Mouse (Mus musculus): ENCODE measurements around the gene Rela. TPM values are rescaled to one million over a fixed set of nuclear protein-coding genes. Genes with fewer than 3 reads are reported as not detected.
"Not testable (repeated sequence)": the region's sequence is repeated elsewhere in the genome, so short reads cannot be mapped to it uniquely, and the experiment has no call there.

Gene Rela
- polyA plus RNA-seq, 1 experiment from 2014 or later, result 94.7 TPM

- in situ Hi-C loops (cut with MboI; ENCODE audit: low pct_unique_long_range_greater_than_20kb), result no loop called here
- ChIA-PET CTCF (interaction anchor here (1.5 kb wide), 1 partner anchor 10 kb away, joined by 5 read pairs; no protein-coding TSS in a partner anchor), POLR2A (interaction anchor here (1.2 kb wide), 2 partner anchors 7 to 10 kb away, joined by 3 to 4 read pairs; no protein-coding TSS in a partner anchor)
- no peaks in the 10 kb centered on the region for H3K27me3 ChIP-seq
- no peak for TF ChIP-seq CTCF (IDR thresholded peaks at IDR 0.05)
- ATAC-seq (no peak), DNase-seq (ENCODE audit: low read depth, low spot score) (no peak)
Observed at GRCm38 (mm10) chr19:5664669-5665257, 27.5 kb downstream of the Rela start.

- no peaks in the 10 kb centered on the region for H3K27me3 ChIP-seq
- in situ Hi-C loops (cut with MboI; ENCODE audit: low pct_unique_long_range_greater_than_20kb), result no loop called here
- no peak for TF ChIP-seq CTCF (IDR thresholded peaks at IDR 0.05)
- ATAC-seq, result no peak
- DNase-seq (ENCODE audit: low read depth, low spot score), result no peak
- CTCF ChIA-PET, result no interaction called here
- POLR2A ChIA-PET, result no interaction called here
Observed at GRCm38 (mm10) chr19:5665465-5665864, 28.2 kb downstream of the Rela start.

GRCm38 (mm10) chr19:5666386-5666785 is 29.1 kb downstream of the Rela start:
- no peaks in the 10 kb centered on the region for H3K27me3 ChIP-seq
- DNase-seq (ENCODE audit: low read depth, low spot score) (no peak), ATAC-seq (no peak)
- TF ChIP-seq CTCF (IDR thresholded peaks at IDR 0.05), result no peak
- CTCF ChIA-PET, result interaction anchor here (1.1 kb wide), 1 partner anchor 16 kb away, joined by 3 read pairs; no protein-coding TSS in a partner anchor
- in situ Hi-C loops (cut with MboI; ENCODE audit: low pct_unique_long_range_greater_than_20kb), result no loop called here
- POLR2A ChIA-PET, result no interaction called here

GRCm38 (mm10) chr19:5668372-5668771 is 31.1 kb downstream of the Rela start:
- POLR2A ChIA-PET, result interaction anchor here (0.6 kb wide), 1 partner anchor 23 kb away, joined by 3 read pairs; no protein-coding TSS in a partner anchor
- in situ Hi-C loops (cut with MboI; ENCODE audit: low pct_unique_long_range_greater_than_20kb), result no loop called here
- ATAC-seq, result no peak
- no peaks in the 10 kb centered on the region for H3K27me3 ChIP-seq
- no peak for TF ChIP-seq CTCF (IDR thresholded peaks at IDR 0.05)
- CTCF ChIA-PET, result interaction anchor here (1.1 kb wide), 1 partner anchor 8 kb away, joined by 3 read pairs; no protein-coding TSS in a partner anchor
- no peak for DNase-seq (ENCODE audit: low read depth, low spot score)

GRCm38 (mm10) chr19:5680432-5680831 is 43.1 kb downstream of the Rela start:
- DNase-seq (ENCODE audit: low read depth, low spot score) (no peak), ATAC-seq (no peak)
- ChIA-PET POLR2A (no interaction called here), CTCF (no interaction called here)
- TF ChIP-seq CTCF (IDR thresholded peaks at IDR 0.05), result no peak
- in situ Hi-C loops (cut with MboI; ENCODE audit: low pct_unique_long_range_greater_than_20kb), result no loop called here
- H3K27me3 ChIP-seq, result no peaks in the 10 kb centered on the region

- no peaks in the 10 kb centered on the region for H3K27me3 ChIP-seq
- ChIA-PET CTCF (no interaction called here), POLR2A (no interaction called here)
- ATAC-seq (no peak), DNase-seq (ENCODE audit: low read depth, low spot score) (no peak)
- TF ChIP-seq CTCF (IDR thresholded peaks at IDR 0.05), result no peak
- in situ Hi-C loops (cut with MboI; ENCODE audit: low pct_unique_long_range_greater_than_20kb), result no loop called here
Observed at GRCm38 (mm10) chr19:5684236-5684635, 47.0 kb downstream of the Rela start.

GRCm38 (mm10) chr19:5684985-5685384 is 47.7 kb downstream of the Rela start:
- DNase-seq (ENCODE audit: low read depth, low spot score) (no peak), ATAC-seq (no peak)
- ChIA-PET POLR2A (no interaction called here), CTCF (no interaction called here)
- in situ Hi-C loops (cut with MboI; ENCODE audit: low pct_unique_long_range_greater_than_20kb), result no loop called here
- TF ChIP-seq CTCF (IDR thresholded peaks at IDR 0.05), result no peak
- H3K27me3 ChIP-seq, result no peaks in the 10 kb centered on the region

GRCm38 (mm10) chr19:5685431-5685830 is 48.1 kb downstream of the Rela start:
- in situ Hi-C loops (cut with MboI; ENCODE audit: low pct_unique_long_range_greater_than_20kb), result no loop called here
- TF ChIP-seq CTCF (IDR thresholded peaks at IDR 0.05), result no peak
- POLR2A ChIA-PET, result no interaction called here
- no peaks in the 10 kb centered on the region for H3K27me3 ChIP-seq
- CTCF ChIA-PET, result no interaction called here
- no peak for ATAC-seq
- no peak for DNase-seq (ENCODE audit: low read depth, low spot score)

GRCm38 (mm10) chr19:5685861-5686260 is 48.6 kb downstream of the Rela start:
- ATAC-seq, result no peak
- no peak for DNase-seq (ENCODE audit: low read depth, low spot score)
- no peaks in the 10 kb centered on the region for H3K27me3 ChIP-seq
- in situ Hi-C loops (cut with MboI; ENCODE audit: low pct_unique_long_range_greater_than_20kb), result no loop called here
- TF ChIP-seq CTCF (IDR thresholded peaks at IDR 0.05), result no peak
- CTCF ChIA-PET, result no interaction called here
- POLR2A ChIA-PET, result no interaction called here

GRCm38 (mm10) chr19:5686437-5686836 is 49.2 kb downstream of the Rela start:
- in situ Hi-C loops (cut with MboI; ENCODE audit: low pct_unique_long_range_greater_than_20kb), result no loop called here
- ATAC-seq, result no peak
- no peak for DNase-seq (ENCODE audit: low read depth, low spot score)
- CTCF ChIA-PET, result no interaction called here
- POLR2A ChIA-PET, result no interaction called here
- H3K27me3 ChIP-seq, result no peaks in the 10 kb centered on the region
- TF ChIP-seq CTCF (IDR thresholded peaks at IDR 0.05), result no peak

GRCm38 (mm10) chr19:5686954-5687353 is 49.7 kb downstream of the Rela start:
- H3K27me3 ChIP-seq; ATAC-seq; POLR2A ChIA-PET; in situ Hi-C loops (cut with MboI; ENCODE audit: low pct_unique_long_range_greater_than_20kb); DNase-seq (ENCODE audit: low read depth, low spot score): not testable (repeated sequence)
- CTCF ChIA-PET, result interaction anchor here (0.7 kb wide), 2 partner anchors 8 to 16 kb away, joined by 3 read pairs; no protein-coding TSS in a partner anchor

- ChIA-PET CTCF (no interaction called here), POLR2A (no interaction called here)
- H3K27me3 ChIP-seq, result no peaks in the 10 kb centered on the region
- no peak for ATAC-seq
- in situ Hi-C loops (cut with MboI; ENCODE audit: low pct_unique_long_range_greater_than_20kb), result no loop called here
- DNase-seq (ENCODE audit: low read depth, low spot score), result no peak
- TF ChIP-seq CTCF (IDR thresholded peaks at IDR 0.05), result no peak
Observed at GRCm38 (mm10) chr19:5687738-5688137, 50.5 kb downstream of the Rela start.

All from Patski (cell line).